Mouse (Mus musculus) gonadal fat pad, adult 2 months (tissue): ENCODE data around the gene Plcb1. TPM values are rescaled to one million over a fixed set of nuclear protein-coding genes. Genes with fewer than 3 reads are reported as not detected.
"Not testable (repeated sequence)": the region's sequence is repeated elsewhere in the genome, so short reads cannot be mapped to it uniquely, and the experiment has no call there.

Experiments
- DNase-seq: peaks from one replicate; pipeline ENCODE4 v3.0.0-alpha.2; 2012; ENCODE audit warnings: low read depth
- polyA plus RNA-seq: library from polyadenylated mRNA; depleted of rRNA; stranded (reverse); fragments of >200 nt; gene quantifications from 2 replicates; pipeline ENCODE4 v1.2.3, GENCODE M21; 2012

The Plcb1 gene
- polyA plus RNA-seq, 1 experiment, result 3.6 TPM

GRCm38 (mm10) chr2:135306472-135306771, 520.6 kb downstream of the Plcb1 start:
- no peak for DNase-seq

DNA sequence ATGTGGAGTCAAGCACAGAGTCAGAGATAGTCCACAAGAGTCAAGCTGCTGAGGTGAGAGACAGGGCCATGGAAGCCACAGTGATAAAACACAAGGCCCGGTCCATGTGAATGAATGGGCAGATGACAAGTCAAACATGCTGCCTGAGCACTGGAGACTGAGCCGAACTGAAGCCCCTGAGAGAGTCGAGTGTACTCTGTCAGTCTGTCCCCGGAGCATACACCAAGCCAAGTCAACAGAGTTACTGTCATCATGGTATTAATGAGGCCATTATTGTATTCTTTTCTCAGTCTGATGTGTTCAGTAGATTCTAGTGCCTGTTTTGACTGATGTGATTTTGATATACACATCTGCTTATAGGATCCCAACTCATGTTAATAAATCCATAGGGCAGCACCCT, 521.9 kb downstream of the Plcb1 start:
- no peak for DNase-seq

DNA sequence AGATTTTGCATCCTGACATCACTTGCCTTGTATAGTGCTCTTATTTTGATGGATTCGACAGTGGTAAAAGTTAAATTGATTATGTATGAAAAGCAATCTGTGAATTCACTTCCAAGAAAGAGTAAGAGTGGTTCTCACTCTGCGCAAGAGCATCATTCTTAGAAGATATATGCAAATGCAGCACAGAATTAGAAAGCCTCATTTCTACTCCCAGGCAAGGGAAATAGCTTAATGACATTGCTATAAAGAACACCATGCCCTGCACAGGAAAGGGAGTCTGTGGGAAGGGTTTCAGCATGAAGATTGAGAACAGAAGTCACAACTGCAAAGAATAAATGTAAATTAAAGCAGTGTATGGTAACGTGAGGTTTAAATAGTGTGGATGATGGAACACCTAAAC, 530.1 kb downstream of the Plcb1 start:
- DNase-seq, result no peak

- no peak for DNase-seq
Observed at GRCm38 (mm10) chr2:135318136-135318535, 532.3 kb downstream of the Plcb1 start.

GRCm38 (mm10) chr2:135323276-135323954, 537.5 kb downstream of the Plcb1 start:
- DNase-seq, result no peak

GRCm38 (mm10) chr2:135323955-135324302, 538.1 kb downstream of the Plcb1 start:
- no peak for DNase-seq

DNA sequence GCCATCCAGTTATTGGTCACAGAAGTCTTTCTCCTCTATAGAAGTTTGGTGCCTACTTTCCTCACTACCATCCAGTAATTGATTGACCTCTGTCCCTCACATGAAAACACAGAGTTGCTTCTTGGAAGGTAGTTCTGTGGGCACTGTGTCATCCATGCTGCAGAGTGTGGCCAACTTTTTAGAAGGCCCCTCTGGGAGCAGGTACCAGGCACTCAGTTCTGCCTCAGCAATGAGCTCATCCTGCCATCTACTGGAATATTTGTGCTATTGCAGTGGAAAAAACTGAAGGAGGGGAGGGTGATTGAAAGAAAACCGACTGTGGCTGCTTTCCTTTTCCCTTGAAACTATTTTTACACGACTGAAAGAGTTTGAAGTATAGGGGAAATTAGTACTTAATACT, 542.9 kb downstream of the Plcb1 start:
- DNase-seq, result no peak

GRCm38 (mm10) chr2:135329782-135330545, 544.1 kb downstream of the Plcb1 start:
- no peak for DNase-seq

DNA sequence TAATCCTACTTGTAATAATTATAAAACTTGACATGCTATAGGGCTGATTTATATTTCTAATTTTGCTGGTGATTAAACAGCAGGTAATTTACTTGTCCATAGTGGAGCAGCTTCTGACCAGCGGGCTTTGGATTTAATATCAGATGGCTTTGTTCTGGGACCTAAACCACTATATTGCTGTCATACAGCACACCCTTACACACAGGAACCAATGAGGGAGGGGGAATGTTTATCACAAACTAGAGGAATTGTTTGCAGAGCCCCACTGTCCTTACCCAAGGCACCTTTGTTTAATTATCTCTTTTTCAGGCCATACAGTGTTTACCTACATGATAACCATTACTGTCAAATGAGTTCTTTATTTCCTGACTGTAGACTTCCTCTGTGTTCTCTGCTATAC, 546.0 kb downstream of the Plcb1 start:
- DNase-seq, result no peak

DNA sequence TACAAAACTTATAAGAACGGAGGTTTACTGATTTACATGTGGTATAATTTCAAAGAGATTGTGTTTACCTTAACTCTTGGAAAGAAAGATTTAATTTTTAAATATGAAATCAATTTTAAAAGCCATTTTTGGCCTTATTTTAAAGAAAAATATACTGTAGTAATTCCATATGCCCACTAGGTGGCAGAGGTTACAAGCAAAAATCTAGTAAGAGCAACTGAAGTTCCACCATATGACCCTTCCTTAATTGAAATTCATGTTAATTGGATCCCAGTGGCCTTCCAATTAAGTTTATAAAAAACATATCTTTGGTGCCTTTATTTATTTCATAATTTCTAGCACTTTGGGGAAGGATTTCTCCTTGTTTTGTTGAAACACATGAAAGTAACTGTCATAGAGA, 570.4 kb downstream of the Plcb1 start:
- DNase-seq, result no peak

DNA sequence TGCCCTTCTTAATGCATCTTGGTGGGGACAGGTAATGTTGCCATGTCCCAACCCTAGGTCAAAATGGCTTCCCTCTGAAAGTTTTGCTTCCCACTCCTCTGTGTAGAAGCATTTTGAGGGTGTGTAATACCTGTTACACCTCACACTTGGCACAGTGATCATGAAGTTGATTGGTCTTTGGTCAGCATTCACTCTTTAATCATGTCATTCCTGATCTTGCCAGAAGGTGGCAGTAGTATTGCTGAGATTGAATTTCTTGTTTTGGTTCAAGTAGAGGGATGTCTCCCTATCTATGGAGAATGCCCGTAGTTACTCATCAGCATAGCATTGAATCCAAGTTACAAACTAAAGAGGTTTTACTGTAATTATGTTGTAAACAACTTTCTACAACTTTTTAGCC, 575.9 kb downstream of the Plcb1 start:
- DNase-seq, result no peak

DNA sequence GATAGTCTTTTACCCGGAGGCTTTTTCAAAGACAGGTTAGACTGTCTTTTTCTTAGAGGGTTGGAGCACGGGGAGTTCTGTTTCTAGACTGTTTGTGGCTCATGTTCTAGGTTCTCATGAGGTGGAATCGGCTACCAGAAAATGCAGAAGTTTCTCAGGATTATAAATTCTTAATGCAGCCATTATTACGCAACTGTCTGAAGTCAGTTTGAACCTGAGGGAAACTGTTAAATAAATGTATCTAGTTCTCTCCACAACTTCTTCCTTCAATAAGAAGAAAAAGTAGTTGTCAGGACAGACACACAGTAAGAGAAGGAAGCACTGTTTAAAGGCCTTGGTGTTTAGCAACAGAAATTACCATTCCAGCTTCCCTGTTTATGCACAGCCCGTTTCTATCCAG, 577.1 kb downstream of the Plcb1 start:
- DNase-seq, result no peak

DNA sequence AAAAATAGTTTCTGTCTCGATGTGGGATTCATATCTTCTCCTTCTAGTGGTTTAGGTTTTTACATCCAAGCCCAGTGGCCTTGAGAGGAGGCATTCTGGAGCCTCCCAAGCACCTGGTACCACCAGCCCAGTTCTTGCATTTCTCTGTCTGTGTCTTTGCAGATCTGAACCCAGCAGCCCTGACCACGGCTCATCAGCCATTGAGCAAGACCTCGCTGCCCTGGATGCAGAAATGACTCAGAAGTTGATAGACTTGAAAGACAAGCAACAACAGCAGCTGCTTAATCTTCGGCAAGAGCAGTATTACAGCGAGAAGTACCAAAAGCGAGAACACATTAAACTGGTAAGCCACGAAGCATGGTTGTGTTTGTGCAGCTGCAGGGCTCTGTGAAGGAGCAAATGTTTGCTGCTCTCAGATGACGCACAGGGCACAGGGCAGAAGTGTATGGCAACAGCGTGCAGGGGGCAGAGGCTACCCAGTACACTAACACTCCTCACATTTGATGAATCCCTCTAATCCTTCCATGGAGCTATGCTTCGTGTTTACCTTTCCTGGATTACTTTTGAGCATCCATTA, 584.5 kb downstream of the Plcb1 start:
- no peak for DNase-seq

GRCm38 (mm10) chr2:135380796-135381195, 594.9 kb downstream of the Plcb1 start:
- DNase-seq, result not testable (repeated sequence)

DNA sequence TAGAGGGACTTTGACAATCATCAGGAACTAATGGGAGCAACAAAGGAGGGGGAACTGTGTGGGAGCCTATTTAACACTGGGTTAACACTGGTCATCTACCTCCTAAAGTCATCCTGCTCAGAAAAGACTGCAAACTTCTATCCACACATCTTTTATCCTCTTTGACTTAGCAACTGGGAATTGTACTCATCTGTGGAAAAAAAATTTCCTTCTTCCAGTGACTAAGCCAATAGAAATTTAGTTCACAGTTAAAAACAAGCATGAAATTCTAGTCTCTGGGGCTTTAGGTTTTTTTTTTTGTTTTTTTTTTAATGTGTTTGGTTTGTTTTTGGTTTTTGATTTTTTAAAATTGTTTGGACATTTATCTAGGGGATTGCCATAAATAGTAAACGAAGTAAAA, 595.5 kb downstream of the Plcb1 start:
- no peak for DNase-seq

- no peak for DNase-seq
Observed at GRCm38 (mm10) chr2:135387990-135388389, 602.1 kb downstream of the Plcb1 start.

DNA sequence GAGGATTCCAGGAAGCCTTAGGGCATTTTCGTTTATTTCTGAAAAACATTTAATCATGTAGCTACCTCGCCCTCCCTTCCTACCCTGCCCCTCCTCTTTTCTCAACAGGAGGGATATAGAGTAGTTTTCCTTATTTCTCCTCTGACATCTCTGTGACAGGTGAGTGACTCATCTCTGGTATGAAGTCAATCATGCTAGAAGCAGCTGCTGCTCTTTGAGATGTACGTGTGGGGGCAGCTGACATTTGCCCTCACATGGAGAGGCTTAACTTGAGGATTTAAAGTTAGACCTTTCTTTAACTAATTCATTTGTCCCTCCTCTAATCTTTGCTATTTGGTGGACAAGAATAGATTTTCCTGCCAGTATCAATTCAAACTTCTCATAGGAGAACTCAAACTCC, 608.8 kb downstream of the Plcb1 start:
- no peak for DNase-seq

- no peak for DNase-seq
Observed at GRCm38 (mm10) chr2:135396375-135396774, 610.5 kb downstream of the Plcb1 start.

DNA sequence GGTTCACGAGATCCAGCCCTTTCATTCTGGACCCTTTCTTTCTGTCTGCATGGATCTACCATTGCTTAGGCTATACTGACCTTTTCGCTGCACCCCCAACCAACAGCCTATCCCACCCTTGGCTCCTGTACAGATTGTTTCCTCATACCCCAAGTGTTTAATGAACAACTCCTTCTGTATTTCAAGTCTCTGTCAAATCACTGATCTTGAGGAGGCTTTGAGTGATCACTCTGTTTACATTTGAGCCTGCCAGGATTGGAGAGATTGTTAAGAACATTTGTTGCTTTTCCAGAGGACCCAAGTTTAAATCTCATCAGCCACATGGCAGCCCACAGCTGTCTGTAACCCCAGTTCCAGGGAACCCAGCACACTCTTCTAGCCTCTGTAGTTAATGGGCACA, 612.1 kb downstream of the Plcb1 start:
- no peak for DNase-seq

DNA sequence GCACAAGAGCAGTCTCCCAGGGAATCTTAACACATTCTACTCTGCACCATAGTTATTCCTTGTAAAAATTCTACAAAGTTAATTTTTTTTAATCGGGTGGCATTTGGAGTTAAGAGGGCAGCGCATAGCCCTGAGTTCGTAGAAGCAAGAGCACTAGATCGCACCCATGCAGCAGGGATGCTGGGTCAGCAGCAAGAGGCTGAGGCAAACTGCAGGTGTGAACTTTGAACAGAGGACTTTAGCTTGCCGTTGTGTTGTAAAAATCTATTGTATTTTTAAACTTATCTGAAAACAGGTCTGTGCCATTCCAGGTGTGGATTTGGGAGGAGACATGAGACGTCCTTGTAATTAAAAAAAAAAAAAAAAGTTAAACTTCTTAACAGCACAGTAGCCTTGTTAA, 613.9 kb downstream of the Plcb1 start:
- DNase-seq, result no peak

DNA sequence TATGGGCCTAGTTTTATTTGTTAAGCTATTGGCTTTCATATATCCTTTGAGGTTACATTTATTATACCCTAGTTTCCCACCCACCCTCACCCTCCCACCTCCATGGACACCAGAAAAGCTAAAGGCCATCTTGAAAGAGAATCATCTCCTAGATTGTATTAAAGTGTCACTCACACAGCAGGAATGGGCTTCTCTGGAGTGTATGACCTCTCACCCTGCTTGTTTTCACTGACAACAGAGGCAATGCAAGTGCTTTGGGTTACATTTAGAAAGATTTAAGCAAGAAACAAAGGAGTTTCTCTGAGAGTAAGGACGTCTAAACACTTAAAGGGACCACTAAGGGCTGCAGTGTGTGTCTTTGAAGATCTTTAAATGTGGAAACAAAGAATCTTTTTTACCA, 617.0 kb downstream of the Plcb1 start:
- no peak for DNase-seq

- DNase-seq, result no peak
Observed at GRCm38 (mm10) chr2:135403344-135403743, 617.5 kb downstream of the Plcb1 start.

DNA sequence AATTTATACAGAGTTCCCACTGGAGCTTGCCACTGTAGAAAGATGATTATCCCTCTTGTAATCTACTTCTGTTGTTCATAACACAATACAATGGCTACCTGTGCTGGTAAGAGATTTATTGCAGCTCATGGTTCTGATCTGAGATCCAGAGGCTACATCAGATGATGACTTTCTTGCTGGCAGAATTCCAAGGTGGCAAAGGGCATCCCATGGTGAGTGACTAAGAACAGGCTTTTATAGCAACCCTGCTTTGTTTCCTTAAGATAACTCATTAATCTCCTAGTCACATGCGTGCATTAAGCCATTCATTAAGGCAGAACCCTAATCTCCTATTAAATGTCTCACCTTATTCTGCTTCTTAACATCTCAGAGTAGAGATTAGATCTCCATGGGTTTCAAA, 618.2 kb downstream of the Plcb1 start:
- DNase-seq, result no peak
